Mouse (Mus musculus) heart, embryonic 10.5 days (tissue): Measurements from ENCODE around the gene Cdiptos. TPM values are rescaled to one million over a fixed set of nuclear protein-coding genes. Genes with fewer than 3 reads are reported as not detected.
A peak's percentile ranks its signal among the peaks of the same experiment; 100 is the strongest.

Experiments used
- DNase-seq: peaks from one replicate; pipeline ENCODE4 v3.0.0-alpha.2; 2017; ENCODE audit warnings: low spot score
- H3K27ac ChIP-seq: fragments of 300-500 bp; sonication (generic); 2 replicates; pipeline ENCODE4 v1.5.1; 2016; ENCODE audit warnings: mild to moderate bottlenecking
- H3K27me3 ChIP-seq: fragments of 300-500 bp; sonication (generic); 2 replicates; pipeline ENCODE4 v1.6.1; 2016; ENCODE audit warnings: mild to moderate bottlenecking; ENCODE audit not compliant: poor library complexity, insufficient read depth, severe bottlenecking
- H3K36me3 ChIP-seq: fragments of 300-500 bp; sonication (generic); 2 replicates; pipeline ENCODE4 v1.6.1; 2016; ENCODE audit warnings: mild to moderate bottlenecking, moderate library complexity
- H3K4me1 ChIP-seq: fragments of 300-500 bp; sonication (generic); 2 replicates; pipeline ENCODE4 v1.6.1; 2016; ENCODE audit warnings: mild to moderate bottlenecking
- H3K4me3 ChIP-seq: fragments of 300-500 bp; sonication (generic); 2 replicates; pipeline ENCODE4 v1.5.1; 2016; ENCODE audit warnings: mild to moderate bottlenecking, moderate library complexity
- H3K9me3 ChIP-seq: fragments of 300-500 bp; sonication (generic); 2 replicates; pipeline ENCODE4 v1.6.1; 2016; ENCODE audit warnings: mild to moderate bottlenecking, moderate library complexity
- WGBS: fragments of 180-500 bp; shearing (Covaris S2); methylation state at CpG from one replicate; pipeline ENCODE4 v1.1.7; 2016; 5-methylcytosine and 5-hydroxymethylcytosine counted together
- polyA plus RNA-seq: library from polyadenylated mRNA; unstranded; fragments of >200 nt; fragmentation: Nextera tagmentation; extraction: Ambion mirVana; gene quantifications from 2 replicates; pipeline ENCODE4 v1.2.1, GENCODE M21; 2016

The Cdiptos gene
- polyA plus RNA-seq, 1 experiment from 2014 or later: 1.5 TPM

- no peak for DNase-seq
- Histone ChIP-seq H3K36me3 (no peaks in the 10 kb centered on the region), H3K4me3 (no peak overlapping the region), H3K4me1 (peaks cover 8% of the 10 kb centered on the region), H3K9me3 (no peaks in the 10 kb centered on the region), H3K27me3 (no peaks in the 10 kb centered on the region), H3K27ac (peak overlapping the region; percentile 59; the same call in 1 of the 2 replicates)
- 59% methylated on average over 5 of the region's 5 CpGs for WGBS
Observed at GRCm38 (mm10) chr7:126923999-126924398, 51.9 kb downstream of the Cdiptos start.

- no peaks in the 10 kb centered on the region for H3K27me3 ChIP-seq
- H3K9me3 ChIP-seq: no peaks in the 10 kb centered on the region
- no peak within 1 kb of the TSS for H3K4me3 ChIP-seq
- H3K36me3 ChIP-seq: no peaks in the 10 kb centered on the region
- WGBS: 71% methylated on average over 5 of the region's 5 CpGs
- H3K4me1 ChIP-seq: peaks cover 8% of the 10 kb centered on the region
- no peak for DNase-seq
- peak within 1 kb of the TSS; percentile 59 for H3K27ac ChIP-seq
Observed at GRCm38 (mm10) chr7:126922624-126923060, 53.3 kb downstream of the Cdiptos start, which contains the start of gene Tmem219. Gene Tmem219, minus strand, starts transcription at chr7:126922917.

Other genes starting within 250 kb of the Cdiptos start
- gene Mapk3, start 216.5 kb downstream of the Cdiptos start, polyA plus RNA-seq: 59.6 and 69.8 TPM in 2 replicates
- 1.3 and 1.5 TPM in 2 replicates for gene Gdpd3, start 209.8 kb downstream of the Cdiptos start, polyA plus RNA-seq
- gene Ypel3, start 199.1 kb downstream of the Cdiptos start, polyA plus RNA-seq: 43.4 and 66.0 TPM in 2 replicates
- 0.23 and 0.53 TPM in 2 replicates for gene Tbx6, start 194.6 kb downstream of the Cdiptos start, polyA plus RNA-seq
- gene Ppp4c, start 183.6 kb downstream of the Cdiptos start, polyA plus RNA-seq: 233 and 325 TPM in 2 replicates
- 0.06 and 0.38 TPM in 2 replicates for gene Fam57b, start 178.4 kb downstream of the Cdiptos start, polyA plus RNA-seq
- gene 4930451I11Rik, start 144.5 kb downstream of the Cdiptos start, polyA plus RNA-seq: not detected in 2 replicates
- gene Doc2a, start 128.7 kb downstream of the Cdiptos start, polyA plus RNA-seq: 0.28 and 0.64 TPM in 2 replicates
- gene Hirip3, start 114.1 kb downstream of the Cdiptos start, polyA plus RNA-seq: 31.1 and 35.0 TPM in 2 replicates
- gene Ino80e, start 113.7 kb downstream of the Cdiptos start, polyA plus RNA-seq: 79.1 and 92.0 TPM in 2 replicates
- 33.2 and 39.2 TPM in 2 replicates for gene Taok2, start 91.4 kb downstream of the Cdiptos start, polyA plus RNA-seq
- 18.6 and 20.7 TPM in 2 replicates for gene Tmem219, start 53.2 kb downstream of the Cdiptos start, polyA plus RNA-seq
- gene Kctd13, start 47.2 kb downstream of the Cdiptos start, polyA plus RNA-seq: 15.5 and 21.3 TPM in 2 replicates
- not detected in 2 replicates for gene Asphd1, start 26.5 kb downstream of the Cdiptos start, polyA plus RNA-seq
- gene Sez6l2, start 25.5 kb downstream of the Cdiptos start, polyA plus RNA-seq: 0.15 and 0.35 TPM in 2 replicates
- 87.4 and 89.3 TPM in 2 replicates for gene Cdipt, start 184 bp downstream of the Cdiptos start, polyA plus RNA-seq
- gene Mvp, start 38.5 kb upstream of the Cdiptos start, polyA plus RNA-seq: 8.4 and 9.9 TPM in 2 replicates
- 0.41 TPM in 1 of 2 replicates, not detected in the other for gene Pagr1b, start 40.4 kb upstream of the Cdiptos start, polyA plus RNA-seq
- 64.1 and 99.6 TPM in 2 replicates for gene Pagr1a, start 41.3 kb upstream of the Cdiptos start, polyA plus RNA-seq
- gene Gm42742, start 45.0 kb upstream of the Cdiptos start, polyA plus RNA-seq: 20.6 and 46.6 TPM in 2 replicates
- 2.4 and 3.2 TPM in 2 replicates for gene Prrt2, start 45.1 kb upstream of the Cdiptos start, polyA plus RNA-seq
- 41.5 and 66.9 TPM in 2 replicates for gene Maz, start 50.9 kb upstream of the Cdiptos start, polyA plus RNA-seq
- gene Kif22, start 66.4 kb upstream of the Cdiptos start, polyA plus RNA-seq: 110 and 145 TPM in 2 replicates
- gene Zg16, start 111.2 kb upstream of the Cdiptos start, polyA plus RNA-seq: not detected in 2 replicates
- 0.73 and 1.0 TPM in 2 replicates for gene AI467606, start 115.3 kb upstream of the Cdiptos start, polyA plus RNA-seq
- gene Qprt, start 146.1 kb upstream of the Cdiptos start, polyA plus RNA-seq: 7.2 and 14.5 TPM in 2 replicates
- gene Spn, start 161.7 kb upstream of the Cdiptos start, polyA plus RNA-seq: 0.06 and 0.50 TPM in 2 replicates
- 49.1 and 61.0 TPM in 2 replicates for gene Cd2bp2, start 220.0 kb upstream of the Cdiptos start, polyA plus RNA-seq
- gene Tbc1d10b, start 232.4 kb upstream of the Cdiptos start, polyA plus RNA-seq: 26.4 and 28.3 TPM in 2 replicates
- gene Mylpf, start 232.8 kb upstream of the Cdiptos start, polyA plus RNA-seq: 40.4 and 51.1 TPM in 2 replicates